Mouse (Mus musculus) small intestine, adult 2 months (tissue): ENCODE measurements around the gene Lmnb2.

ENCODE experiments used
- CTCF ChIP-seq: fragments of 200-500 bp; IDR thresholded peaks from 2 replicates; pipeline ENCODE4 v1.5.1; 2012; ENCODE audit warnings: low read depth, mild to moderate bottlenecking, control low read depth, inconsistent platforms, low read length, moderate library complexity, mixed read lengths; ENCODE audit not compliant: insufficient replicate concordance, insufficient read length; ENCODE audit errors: extremely low read depth
- POLR2A ChIP-seq: fragments of 200-500 bp; IDR thresholded peaks from 2 replicates; pipeline ENCODE4 v1.6.1; 2012; ENCODE audit warnings: low read depth, mild to moderate bottlenecking, control low read depth, inconsistent platforms, low read length, moderate library complexity

DNA sequence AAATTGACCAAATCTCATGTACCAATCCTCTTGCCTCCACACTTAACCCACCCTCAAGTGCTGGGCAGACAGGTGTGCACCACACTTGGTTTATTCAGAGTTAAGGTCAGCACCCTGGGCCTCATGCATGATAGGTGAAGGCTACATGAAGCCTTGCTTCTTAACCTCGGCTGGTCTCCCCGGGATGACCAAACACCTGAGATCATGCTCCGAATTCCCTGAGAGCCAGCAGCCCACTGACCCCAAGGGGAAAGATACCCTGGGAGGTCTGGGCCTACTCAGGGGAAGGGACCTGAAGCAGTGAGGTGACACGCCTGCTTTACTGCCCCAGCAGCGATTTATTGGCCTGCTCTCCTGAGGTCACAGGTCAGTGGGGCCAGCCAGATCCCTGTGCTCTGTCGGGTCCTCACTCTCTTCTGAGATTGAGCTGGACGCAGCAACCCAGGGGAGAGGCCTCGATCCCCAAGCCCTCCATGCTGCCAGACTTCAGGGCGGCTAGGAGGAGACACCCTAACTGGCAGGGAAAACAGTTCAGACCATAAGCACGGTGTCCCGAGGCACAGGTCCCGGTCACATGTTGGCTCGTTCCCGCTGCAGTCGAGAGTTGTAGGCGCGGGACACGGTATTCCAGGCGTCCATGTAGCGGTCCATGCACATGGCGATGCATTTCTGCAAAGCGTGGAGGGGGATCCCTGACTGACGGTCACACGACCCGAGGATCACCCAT lies 18.3 kb downstream of the Lmnb2 start:
- TF ChIP-seq CTCF: no peak
- TF ChIP-seq POLR2A: no peak
